Mouse (Mus musculus): ENCODE measurements around the gene Dhrs7c. TPM values are rescaled to one million over a fixed set of nuclear protein-coding genes. Genes with fewer than 3 reads are reported as not detected.

The Dhrs7c gene
- 0.87 and 2.1 TPM in 2 replicates for polyA plus RNA-seq (2015; fragmentation: Nextera tagmentation; extraction: Ambion mirVana)

- no peaks in the 10 kb centered on the region for H3K36me3 ChIP-seq
- no peak within 1 kb of the TSS for H3K9ac ChIP-seq
- H3K27me3 ChIP-seq: no peaks in the 10 kb centered on the region
- H3K9me3 ChIP-seq (replicated peaks): no peaks in the 10 kb centered on the region
- WGBS: 65% methylated on average over 7 of the region's 7 CpGs
- no peak within 1 kb of the TSS for H3K4me2 ChIP-seq
- H3K27ac ChIP-seq: no peak within 1 kb of the TSS
- ATAC-seq (replicated peaks; ENCODE audit: low FRiP score): no peak
- peaks cover 4% of the 10 kb centered on the region; the same call in 1 of the 2 replicates for H3K4me1 ChIP-seq
- no peak within 1 kb of the TSS for H3K4me3 ChIP-seq (replicated peaks)
These were observed at the start of gene Dhrs7c for GRCm38 (mm10) chr11:67797931-67798330. Dhrs7c (plus strand) TSS chr11:67798187.

GRCm38 (mm10) chr11:67756287-67756686 lies 41.7 kb upstream of the Dhrs7c start:
- WGBS: 95% methylated on average over 1 of the region's 1 CpGs

GRCm38 (mm10) chr11:67757373-67758167 lies 40.4 kb upstream of the Dhrs7c start:
- 78% methylated on average over 15 of the region's 15 CpGs for WGBS
- no peak overlapping the region for H3K9ac ChIP-seq

More at GRCm38 (mm10) chr11:67756287-67756686, 41.7 kb upstream of the Dhrs7c start:
- Histone ChIP-seq H3K9me3 (replicated peaks) (no peaks in the 10 kb centered on the region), H3K36me3 (no peaks in the 10 kb centered on the region), H3K4me1 (no peaks in the 10 kb centered on the region), H3K27ac (no peak overlapping the region), H3K4me2 (no peak overlapping the region), H3K27me3 (no peaks in the 10 kb centered on the region), H3K9ac (no peak overlapping the region), H3K4me3 (replicated peaks) (no peak overlapping the region)
- ATAC-seq (replicated peaks; ENCODE audit: low FRiP score): no peak

GRCm38 (mm10) chr11:67771053-67771452 lies 26.9 kb upstream of the Dhrs7c start, which contains the start of gene Glp2r:
Glp2r (minus strand) TSS chr11:67771153.
- Histone ChIP-seq H3K9ac (no peak within 1 kb of the TSS), H3K27ac (no peak within 1 kb of the TSS), H3K4me2 (no peak within 1 kb of the TSS), H3K4me1 (no peaks in the 10 kb centered on the region), H3K36me3 (no peaks in the 10 kb centered on the region), H3K4me3 (replicated peaks) (no peak within 1 kb of the TSS), H3K9me3 (replicated peaks) (no peaks in the 10 kb centered on the region), H3K27me3 (no peaks in the 10 kb centered on the region)
- WGBS: 82% methylated on average over 14 of the region's 14 CpGs
- ATAC-seq (replicated peaks; ENCODE audit: low FRiP score): no peak

More at GRCm38 (mm10) chr11:67757373-67758167, 40.4 kb upstream of the Dhrs7c start:
- Histone ChIP-seq H3K36me3 (no peaks in the 10 kb centered on the region), H3K4me3 (replicated peaks) (no peak overlapping the region), H3K4me1 (no peaks in the 10 kb centered on the region), H3K9me3 (replicated peaks) (no peaks in the 10 kb centered on the region), H3K4me2 (no peak overlapping the region), H3K27me3 (no peaks in the 10 kb centered on the region), H3K27ac (no peak overlapping the region)
- no peak for ATAC-seq (replicated peaks; ENCODE audit: low FRiP score)

GRCm38 (mm10) chr11:67771691-67772090 lies 26.3 kb upstream of the Dhrs7c start:
- 91% methylated on average over 2 of the region's 2 CpGs for WGBS
- ATAC-seq (replicated peaks; ENCODE audit: low FRiP score): no peak
- H3K9ac ChIP-seq: no peak overlapping the region
- no peaks in the 10 kb centered on the region for H3K36me3 ChIP-seq
- H3K9me3 ChIP-seq (replicated peaks): no peaks in the 10 kb centered on the region
- no peak overlapping the region for H3K27ac ChIP-seq
- no peaks in the 10 kb centered on the region for H3K27me3 ChIP-seq
- no peak overlapping the region for H3K4me3 ChIP-seq (replicated peaks)
- H3K4me1 ChIP-seq: no peaks in the 10 kb centered on the region
- no peak overlapping the region for H3K4me2 ChIP-seq

- no peak overlapping the region for H3K4me2 ChIP-seq
- WGBS: 19% methylated on average over 8 of the region's 8 CpGs
- H3K4me1 ChIP-seq: no peaks in the 10 kb centered on the region
- no peak for ATAC-seq (replicated peaks; ENCODE audit: low FRiP score)
- no peaks in the 10 kb centered on the region for H3K36me3 ChIP-seq
- no peaks in the 10 kb centered on the region for H3K9me3 ChIP-seq (replicated peaks)
- H3K27ac ChIP-seq: no peak overlapping the region
- H3K27me3 ChIP-seq: no peaks in the 10 kb centered on the region
- H3K9ac ChIP-seq: no peak overlapping the region
- no peak overlapping the region for H3K4me3 ChIP-seq (replicated peaks)
These were observed 25.4 kb upstream of the Dhrs7c start for GRCm38 (mm10) chr11:67772577-67772976.

GRCm38 (mm10) chr11:67774379-67774778 lies 23.6 kb upstream of the Dhrs7c start, which contains the start of gene Gsg1l2:
Gsg1l2 (plus strand) TSS chr11:67774608.
- WGBS: 83% methylated on average over 12 of the region's 12 CpGs
- H3K27me3 ChIP-seq: no peaks in the 10 kb centered on the region
- H3K4me1 ChIP-seq: no peaks in the 10 kb centered on the region
- H3K9ac ChIP-seq: no peak within 1 kb of the TSS
- no peaks in the 10 kb centered on the region for H3K9me3 ChIP-seq (replicated peaks)
- no peak within 1 kb of the TSS for H3K27ac ChIP-seq
- no peaks in the 10 kb centered on the region for H3K36me3 ChIP-seq
- no peak within 1 kb of the TSS for H3K4me2 ChIP-seq
- no peak within 1 kb of the TSS for H3K4me3 ChIP-seq (replicated peaks)
- no peak for ATAC-seq (replicated peaks; ENCODE audit: low FRiP score)

GRCm38 (mm10) chr11:67790182-67790581 lies 7.8 kb upstream of the Dhrs7c start:
- no peak overlapping the region for H3K4me3 ChIP-seq (replicated peaks)
- no peak overlapping the region for H3K4me2 ChIP-seq
- H3K4me1 ChIP-seq: no peaks in the 10 kb centered on the region
- no peaks in the 10 kb centered on the region for H3K27me3 ChIP-seq
- no peak for ATAC-seq (replicated peaks; ENCODE audit: low FRiP score)
- H3K27ac ChIP-seq: no peak overlapping the region
- no peaks in the 10 kb centered on the region for H3K9me3 ChIP-seq (replicated peaks)
- 70% methylated on average over 11 of the region's 11 CpGs for WGBS
- no peak overlapping the region for H3K9ac ChIP-seq
- no peaks in the 10 kb centered on the region for H3K36me3 ChIP-seq

- Histone ChIP-seq H3K36me3 (no peaks in the 10 kb centered on the region), H3K27ac (no peak overlapping the region), H3K4me1 (peaks cover 4% of the 10 kb centered on the region; the same call in 1 of the 2 replicates), H3K27me3 (no peaks in the 10 kb centered on the region), H3K9ac (no peak overlapping the region), H3K9me3 (replicated peaks) (no peaks in the 10 kb centered on the region), H3K4me2 (no peak overlapping the region), H3K4me3 (replicated peaks) (no peak overlapping the region)
- ATAC-seq (replicated peaks; ENCODE audit: low FRiP score): no peak
These were observed 2.2 kb downstream of the Dhrs7c start for GRCm38 (mm10) chr11:67800130-67800723.

- Histone ChIP-seq H3K36me3 (no peaks in the 10 kb centered on the region), H3K9ac (no peak overlapping the region), H3K4me3 (replicated peaks) (no peak overlapping the region), H3K27ac (no peak overlapping the region), H3K27me3 (no peaks in the 10 kb centered on the region), H3K9me3 (replicated peaks) (no peaks in the 10 kb centered on the region), H3K4me2 (no peak overlapping the region), H3K4me1 (peaks cover 4% of the 10 kb centered on the region; the same call in 1 of the 2 replicates)
- 39% methylated on average over 8 of the region's 8 CpGs for WGBS
- no peak for ATAC-seq (replicated peaks; ENCODE audit: low FRiP score)
These were observed 3.2 kb downstream of the Dhrs7c start for GRCm38 (mm10) chr11:67801169-67801568.

GRCm38 (mm10) chr11:67805538-67805937 lies 7.6 kb downstream of the Dhrs7c start:
- H3K4me1 ChIP-seq: peaks cover 4% of the 10 kb centered on the region; the same call in 1 of the 2 replicates
- no peaks in the 10 kb centered on the region for H3K36me3 ChIP-seq
- ATAC-seq (replicated peaks; ENCODE audit: low FRiP score): no peak
- no peak overlapping the region for H3K27ac ChIP-seq
- no peak overlapping the region for H3K4me3 ChIP-seq (replicated peaks)
- no peak overlapping the region for H3K9ac ChIP-seq
- no peaks in the 10 kb centered on the region for H3K27me3 ChIP-seq
- WGBS: 95% methylated on average over 1 of the region's 1 CpGs
- H3K9me3 ChIP-seq (replicated peaks): no peaks in the 10 kb centered on the region
- H3K4me2 ChIP-seq: no peak overlapping the region

- H3K36me3 ChIP-seq: no peaks in the 10 kb centered on the region
- no peak overlapping the region for H3K9ac ChIP-seq
- H3K4me3 ChIP-seq (replicated peaks): no peak overlapping the region
- WGBS: 74% methylated on average over 11 of the region's 11 CpGs
- no peak overlapping the region for H3K4me2 ChIP-seq
- H3K4me1 ChIP-seq: no peaks in the 10 kb centered on the region
- H3K27ac ChIP-seq: no peak overlapping the region
- ATAC-seq (replicated peaks; ENCODE audit: low FRiP score): no peak
- H3K9me3 ChIP-seq (replicated peaks): no peaks in the 10 kb centered on the region
- no peaks in the 10 kb centered on the region for H3K27me3 ChIP-seq
These were observed 9.0 kb downstream of the Dhrs7c start for GRCm38 (mm10) chr11:67806832-67807597.
